Mouse (Mus musculus): Measurements from ENCODE around the gene Fut4. TPM values are rescaled to one million over a fixed set of nuclear protein-coding genes. Genes with fewer than 3 reads are reported as not detected.
A peak's percentile ranks its signal among the peaks of the same experiment; 100 is the strongest.
"Not testable (repeated sequence)": the region's sequence is repeated elsewhere in the genome, so short reads cannot be mapped to it uniquely, and the experiment has no call there.

The Fut4 gene
- polyA plus RNA-seq, 1 experiment from 2014 or later, result 1.9 TPM

DNA sequence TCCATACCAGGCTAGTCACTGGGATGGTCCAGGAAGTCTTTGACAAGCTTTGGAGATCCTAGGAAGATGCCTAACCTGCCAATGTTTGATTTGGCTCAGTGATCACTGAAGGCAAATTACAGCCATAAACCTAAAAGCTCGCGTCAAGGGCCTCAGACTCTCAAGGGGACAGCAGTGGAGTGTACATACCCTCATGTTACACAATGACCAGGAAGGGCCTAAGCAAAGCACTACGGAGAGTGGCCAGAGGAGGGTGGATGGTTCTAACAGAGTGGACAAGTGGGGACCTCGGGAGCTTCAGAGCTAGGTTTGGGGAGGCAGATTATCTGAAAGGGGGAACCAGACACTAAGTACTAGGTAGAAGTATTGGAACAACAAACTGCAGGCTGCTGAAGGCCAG is 25.6 kb downstream of the Fut4 start:
- DNase-seq (ENCODE audit: low spot score), result no peak

DNA sequence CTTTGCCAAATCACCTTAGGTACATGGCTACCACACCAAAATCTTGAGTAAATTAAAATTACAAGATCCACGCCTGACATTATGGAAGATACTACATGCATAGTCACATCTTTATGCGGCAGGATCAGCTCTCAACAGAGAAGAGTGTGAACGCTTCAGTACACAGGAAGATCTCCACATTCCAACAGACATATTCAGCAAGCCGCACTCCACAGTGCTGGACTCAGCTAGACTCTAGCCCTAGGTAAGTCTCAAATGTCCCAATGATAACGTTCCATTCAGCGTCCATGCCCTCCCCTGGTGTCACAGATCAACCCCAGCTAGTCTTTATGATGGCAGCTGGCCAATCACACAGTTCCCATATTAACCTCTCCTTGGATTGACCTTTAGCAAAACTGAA is 26.2 kb downstream of the Fut4 start:
- no peak for DNase-seq (ENCODE audit: low spot score)

DNA sequence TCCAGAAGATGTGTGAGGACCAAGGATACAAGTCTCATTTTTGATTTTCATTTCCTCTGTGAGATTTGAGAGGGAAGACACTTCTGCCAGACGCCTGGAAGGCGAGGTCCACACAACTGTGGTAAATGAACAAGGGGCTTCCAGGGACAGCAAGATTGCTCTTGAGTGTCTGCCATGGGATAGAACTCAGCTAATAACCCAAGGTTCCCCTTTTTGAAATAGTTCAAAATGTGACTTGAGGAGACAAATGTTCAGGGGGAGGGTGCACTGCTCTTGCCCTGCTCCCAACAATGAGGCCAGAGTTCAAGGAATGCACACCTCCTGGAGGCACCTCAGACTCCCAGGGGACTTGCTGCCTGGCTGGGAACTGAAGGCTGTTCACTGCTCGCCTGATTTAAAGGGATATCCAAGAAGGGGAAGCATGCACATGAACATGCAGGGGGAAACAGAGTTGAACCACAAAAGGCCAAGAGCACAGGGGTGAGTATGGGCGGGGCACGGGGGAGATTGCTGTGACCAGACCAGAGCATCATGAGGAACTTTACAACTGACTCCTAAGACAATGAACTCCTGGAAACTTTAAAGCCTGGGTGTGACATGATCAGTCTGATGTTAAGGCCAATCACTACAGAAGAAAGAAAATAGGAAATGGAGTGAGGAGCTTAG is 27.3 kb downstream of the Fut4 start:
- DNase-seq (ENCODE audit: low spot score), result no peak

DNA sequence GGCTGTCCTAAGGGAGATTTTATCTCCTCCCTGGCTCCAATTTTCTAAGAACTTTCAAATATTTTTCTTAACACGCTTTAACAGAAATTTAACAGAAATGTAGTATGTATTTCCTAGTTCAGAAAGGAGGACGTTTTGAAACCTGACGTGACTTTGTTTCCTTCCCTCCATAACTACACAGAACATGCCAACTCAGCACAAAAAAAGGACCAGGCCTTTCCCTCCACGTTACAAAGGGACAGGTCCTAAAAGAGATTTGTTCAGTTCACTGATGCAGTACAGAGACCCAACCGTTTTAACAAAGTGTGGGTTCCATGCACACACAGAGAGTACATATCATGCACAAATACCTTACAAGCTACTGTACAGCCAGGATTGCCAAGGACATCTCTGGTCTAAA is 30.6 kb downstream of the Fut4 start:
- DNase-seq (ENCODE audit: low spot score), result no peak

DNA sequence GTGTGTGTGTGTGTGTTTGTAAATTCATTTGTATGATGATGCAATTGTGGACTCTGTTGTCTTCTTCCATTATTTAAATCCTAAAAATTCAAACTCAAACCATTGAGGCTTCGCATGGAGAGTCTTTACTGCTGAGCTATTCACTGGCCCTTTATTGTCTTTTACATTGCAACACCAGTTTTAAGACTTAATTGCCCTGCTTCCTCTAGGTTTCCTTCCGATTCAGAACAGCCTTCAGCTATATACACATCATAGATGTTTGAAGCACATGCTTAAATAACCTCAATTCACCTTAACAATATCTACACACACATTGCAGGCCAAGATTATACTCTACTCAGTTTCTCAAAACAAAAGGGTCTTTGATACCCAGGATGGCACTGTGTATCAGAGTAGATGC is 31.8 kb downstream of the Fut4 start:
- no peak for DNase-seq (ENCODE audit: low spot score)

DNA sequence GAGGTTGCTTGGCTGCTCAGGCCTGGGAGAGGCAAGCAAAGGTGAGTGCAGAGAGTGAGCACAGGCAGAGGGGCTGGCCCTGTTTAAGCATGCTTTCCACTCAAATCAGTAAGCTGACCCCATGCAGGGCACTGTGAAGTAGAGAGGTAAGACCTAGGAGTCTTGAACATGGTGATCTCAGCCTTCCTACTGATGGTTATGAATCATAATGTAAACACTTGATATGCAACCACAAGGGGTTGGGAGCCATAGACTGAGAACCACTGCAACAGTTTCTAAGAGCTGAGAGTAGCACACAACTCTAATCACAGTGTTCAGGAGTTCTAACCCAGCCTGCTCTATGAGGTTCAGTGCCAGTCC is 33.9 kb downstream of the Fut4 start:
- no peak for DNase-seq (ENCODE audit: low spot score)

DNA sequence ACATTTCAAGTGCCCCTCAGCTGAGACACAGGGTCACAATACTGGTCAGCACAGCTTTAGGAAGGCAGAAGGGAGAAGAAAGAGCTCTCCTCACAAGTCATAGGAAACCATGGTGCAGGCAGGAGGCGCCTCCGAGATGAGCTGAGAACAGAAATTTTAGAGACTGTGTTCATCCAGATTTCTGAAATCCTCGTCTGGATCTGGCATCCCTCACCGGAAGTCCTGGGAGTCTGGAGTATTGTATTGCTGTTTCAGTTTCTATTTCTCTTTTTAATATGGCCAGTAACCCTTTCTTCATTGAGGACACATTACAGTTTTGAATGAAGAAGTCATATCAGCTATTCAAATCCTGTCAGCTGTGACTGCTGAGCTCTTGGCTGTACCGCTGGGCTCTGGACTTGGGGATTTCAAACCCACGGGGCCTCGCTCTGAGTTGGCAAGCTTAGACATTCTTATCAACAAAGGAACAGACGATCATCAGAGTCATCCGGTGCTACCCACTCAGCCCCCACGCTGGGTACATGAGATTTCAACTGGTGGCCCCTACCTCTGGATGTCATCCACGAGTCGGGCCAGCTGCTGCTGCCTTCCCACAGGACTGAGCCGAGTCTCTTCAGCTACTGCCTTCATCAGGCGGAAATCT is 34.4 kb downstream of the Fut4 start:
- no peak for DNase-seq (ENCODE audit: low spot score)

DNA sequence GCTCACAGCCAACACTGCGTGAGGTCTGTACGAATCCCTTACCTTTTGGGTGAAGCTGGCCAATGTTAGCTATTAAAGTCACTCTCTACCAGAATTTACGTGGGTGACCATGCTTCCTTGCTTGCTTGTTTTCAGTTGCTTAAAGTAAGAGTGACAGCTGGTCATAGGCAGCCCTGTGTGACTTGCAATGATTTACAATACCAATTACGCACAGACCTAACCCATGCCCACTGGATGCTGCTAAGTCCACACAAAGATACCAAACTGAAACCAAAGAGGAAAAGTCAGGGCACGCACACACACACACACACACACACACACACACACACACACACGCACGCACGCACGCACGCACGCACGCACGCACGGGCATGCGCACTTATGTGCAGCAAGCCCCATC is 36.9 kb downstream of the Fut4 start:
- no peak for DNase-seq (ENCODE audit: low spot score)

DNA sequence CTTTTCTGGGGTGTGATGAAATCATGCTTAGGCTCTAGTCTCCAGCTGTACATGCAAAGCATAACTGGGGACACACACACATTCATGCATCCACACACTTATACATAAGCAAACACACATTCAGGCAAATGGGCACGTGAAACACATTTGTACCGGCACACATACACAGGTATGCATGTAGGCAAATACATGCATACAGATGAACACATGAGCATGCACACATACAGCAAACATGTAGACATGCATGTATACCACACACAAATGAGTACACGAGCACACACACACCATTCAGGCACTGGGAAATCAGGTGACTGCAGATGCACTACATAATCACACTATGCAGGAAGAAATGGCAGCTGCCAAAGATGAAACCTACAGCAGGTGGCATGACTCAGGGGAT is 41.3 kb downstream of the Fut4 start:
- no peak for DNase-seq (ENCODE audit: low spot score)

DNA sequence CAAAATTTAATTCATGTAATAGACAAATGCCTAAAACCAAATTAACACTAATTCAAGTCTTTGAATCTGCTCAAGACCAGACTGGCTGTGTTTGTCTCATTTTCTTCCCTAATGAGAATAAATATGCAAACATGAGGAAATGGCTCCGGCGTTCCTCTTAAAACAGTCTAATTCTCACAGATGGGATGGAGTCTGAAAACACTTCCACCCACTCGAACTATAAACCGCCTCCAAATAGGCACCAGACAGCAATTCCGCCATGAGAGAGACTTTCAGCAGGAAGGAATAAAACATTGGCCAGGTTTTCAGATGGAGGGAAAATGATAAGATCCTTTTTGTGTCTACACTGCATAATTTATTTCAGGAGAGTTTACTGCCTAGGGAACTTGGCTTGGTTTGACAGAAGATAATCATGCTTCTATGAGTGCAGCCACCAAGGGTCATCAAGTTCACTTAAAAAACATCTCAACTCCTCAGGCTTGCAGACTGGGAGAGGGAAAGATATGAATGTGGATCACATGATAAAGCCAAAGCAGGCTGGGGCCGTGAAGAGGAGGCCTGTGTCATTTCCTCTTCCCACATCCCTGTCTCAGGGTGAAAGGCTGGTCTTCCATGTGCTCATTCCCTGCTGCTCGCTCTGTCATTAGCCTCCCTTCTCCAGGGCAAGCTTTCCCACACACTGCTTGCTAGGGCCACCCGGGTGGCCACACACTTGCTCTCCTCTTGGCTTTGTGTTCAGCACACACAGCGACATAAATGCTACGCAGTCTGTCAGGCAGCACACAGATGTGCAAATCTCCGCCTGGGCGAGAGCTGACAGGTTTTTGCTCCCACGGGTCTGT is 46.7 kb downstream of the Fut4 start:
- DNase-seq (ENCODE audit: low spot score), result no peak

DNA sequence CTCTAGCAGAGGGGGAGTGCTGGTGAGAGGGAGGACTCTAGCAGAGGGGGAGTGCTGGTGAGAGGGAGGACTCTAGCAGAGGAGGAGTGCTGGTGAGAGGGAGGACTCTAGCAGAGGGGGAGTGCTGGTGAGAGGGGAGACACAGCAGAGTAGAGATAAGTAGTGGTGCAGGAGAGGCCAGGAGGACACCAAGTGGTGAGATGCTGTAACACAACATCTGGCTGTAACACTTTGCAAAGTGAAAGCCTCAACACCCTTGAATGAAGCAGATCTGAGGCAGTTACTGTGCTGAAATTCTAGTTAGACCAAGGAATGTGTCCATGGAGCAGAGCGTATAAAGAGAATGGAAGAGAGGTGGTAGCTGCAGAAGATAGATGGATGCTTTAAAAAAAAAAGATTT is 51.4 kb downstream of the Fut4 start:
- not testable (repeated sequence) for DNase-seq (ENCODE audit: low spot score)

DNA sequence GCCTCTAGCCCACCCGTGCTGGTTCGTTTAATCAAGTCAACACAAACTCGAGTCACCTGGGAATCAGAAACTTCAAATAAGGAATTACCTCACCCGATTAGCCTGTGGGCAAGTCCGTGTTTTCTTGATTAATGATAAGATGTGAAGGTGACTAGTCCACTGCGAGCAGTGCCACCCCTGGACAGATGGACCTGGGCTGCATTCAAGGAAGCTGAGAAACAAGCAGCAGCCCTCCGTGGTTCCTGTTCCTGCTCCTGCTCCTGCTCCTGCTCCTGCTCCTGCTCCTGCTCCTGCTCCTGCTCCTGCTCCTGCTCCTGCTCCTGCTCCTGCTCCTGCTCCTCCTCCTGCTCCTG is 52.9 kb downstream of the Fut4 start:
- no peak for DNase-seq (ENCODE audit: low spot score)

DNA sequence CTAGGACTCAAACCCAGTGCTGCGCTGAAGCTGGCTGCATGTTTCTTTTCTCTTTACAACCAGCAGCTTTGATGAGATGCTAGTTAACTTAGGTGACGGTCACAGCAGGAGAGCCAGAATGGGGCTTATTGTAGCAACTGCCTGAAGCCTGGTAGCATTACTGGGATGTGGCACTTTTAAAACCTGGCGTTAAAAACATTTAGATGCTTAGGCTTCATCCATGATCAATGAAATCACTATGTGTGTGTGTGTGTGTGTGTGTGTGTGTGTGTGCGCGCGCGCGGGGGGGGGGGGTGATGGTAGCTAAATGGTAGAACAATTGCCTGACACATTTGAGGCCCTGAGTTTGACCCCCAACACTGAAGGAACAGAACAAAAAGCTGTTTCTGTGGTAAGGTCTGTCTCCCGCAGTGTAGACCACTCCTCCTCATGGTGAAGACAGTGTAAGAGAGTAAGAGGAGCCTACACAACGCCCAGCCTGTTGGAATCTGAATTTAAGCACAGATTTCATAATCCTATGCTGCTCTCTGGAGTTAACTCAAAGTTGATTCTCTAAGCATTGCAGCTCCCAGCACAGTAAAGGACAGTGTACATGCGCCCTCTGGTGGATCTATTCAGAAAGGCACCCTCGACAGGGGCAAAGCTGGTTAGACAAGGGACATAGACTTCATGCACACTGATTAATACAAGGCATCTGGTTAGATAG is 53.5 kb downstream of the Fut4 start:
- peak; percentile 83 for DNase-seq (ENCODE audit: low spot score)

Other genes starting within 250 kb of the Fut4 start
- gene Amotl1, start 107.3 kb downstream of the Fut4 start, polyA plus RNA-seq (2015; fragmentation: Nextera tagmentation; extraction: Ambion mirVana), result 6.6 and 7.9 TPM in 2 replicates
- 1.0 and 1.2 TPM in 2 replicates for gene Piwil4, start 11.7 kb downstream of the Fut4 start, polyA plus RNA-seq (2015; fragmentation: Nextera tagmentation; extraction: Ambion mirVana)
- 0.77 TPM in 2 replicates for gene 1700012B09Rik, start 18.6 kb upstream of the Fut4 start, polyA plus RNA-seq (2015; fragmentation: Nextera tagmentation; extraction: Ambion mirVana)
- gene Mre11a, start 32.3 kb upstream of the Fut4 start, polyA plus RNA-seq (2015; fragmentation: Nextera tagmentation; extraction: Ambion mirVana), result 25.8 and 27.8 TPM in 2 replicates
- gene Ankrd49, start 32.5 kb upstream of the Fut4 start, polyA plus RNA-seq (2015; fragmentation: Nextera tagmentation; extraction: Ambion mirVana), result 50.1 and 52.6 TPM in 2 replicates
- gene Gpr83, start 107.8 kb upstream of the Fut4 start, polyA plus RNA-seq (2015; fragmentation: Nextera tagmentation; extraction: Ambion mirVana), result 7.4 and 9.4 TPM in 2 replicates
- 14.7 and 21.0 TPM in 2 replicates for gene Izumo1r, start 151.6 kb upstream of the Fut4 start, polyA plus RNA-seq (2015; fragmentation: Nextera tagmentation; extraction: Ambion mirVana)